ENCODE assay signal across 8 mouse cellular contexts in the genomic region with DNA sequence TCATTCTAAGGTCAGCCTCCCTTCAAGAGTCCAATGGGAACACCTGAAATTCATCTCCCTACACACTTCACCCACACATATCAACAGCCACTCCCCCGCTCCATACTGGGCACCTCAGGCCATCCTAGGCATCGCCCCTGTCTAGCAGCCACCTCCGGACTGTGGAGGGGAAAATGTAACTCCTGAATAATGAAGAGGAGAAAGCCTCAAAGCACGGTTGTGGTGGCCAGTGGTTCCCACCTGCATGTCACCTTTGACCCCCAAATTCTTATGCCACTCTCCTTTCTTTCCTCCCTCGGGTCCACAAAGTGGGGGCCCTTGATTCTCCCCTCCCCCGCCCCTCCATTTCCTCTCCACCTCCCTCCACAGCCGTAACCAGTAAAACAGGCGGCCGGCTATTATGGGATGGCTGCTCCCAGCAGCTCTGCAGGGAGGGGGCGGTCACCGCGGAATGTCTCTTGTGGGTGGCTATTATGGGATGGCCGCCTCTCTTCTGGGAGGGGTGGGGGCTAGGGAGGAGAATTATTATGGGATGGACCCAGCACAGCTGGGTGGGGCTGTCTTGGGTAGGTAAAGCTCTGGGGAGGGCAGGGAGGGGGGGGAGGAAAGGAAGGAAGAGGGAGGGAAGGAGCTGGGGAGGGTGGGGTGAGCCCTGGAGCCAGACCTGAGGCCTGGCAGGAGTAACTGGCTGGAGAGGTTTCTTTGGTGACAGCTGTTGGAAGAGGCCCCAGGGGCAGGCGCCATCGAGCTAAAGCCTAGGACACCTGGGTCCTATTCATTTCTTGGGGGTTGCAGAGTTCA. TPM values are rescaled to one million over a fixed set of nuclear protein-coding genes. Genes with fewer than 3 reads are reported as not detected.
DNase-seq lines count a peak whose midpoint lies in the region; ATAC-seq and TF ChIP-seq lines count a peak whose summit lies in the region.

No protein-coding gene starts in this region.

- ATAC-seq in embryonic facial prominence, embryonic 14.5 days (ENCODE audit: low read depth) = peak; percentile 64
- peak; percentile 79 for ATAC-seq in limb, embryonic 11.5 days (ENCODE audit: insufficient number of reproducible peaks, low FRiP score, low TSS enrichment, low read depth)
- ATAC-seq in midbrain, embryonic 11.5 days (ENCODE audit: low FRiP score) = peak; percentile 68

- H3K4me3 ChIP-seq in embryonic facial prominence, embryonic 14.5 days (ENCODE audit: low read depth, low read length) = peak overlapping the region; percentile 25
- H3K4me3 ChIP-seq in heart, adult 2 months = peak overlapping the region; percentile 40
- peak overlapping the region; percentile 12 for H3K4me3 ChIP-seq in limb, embryonic 11.5 days (ENCODE audit: low read depth, low read length)
- H3K4me3 ChIP-seq in midbrain, embryonic 11.5 days (ENCODE audit: low read depth, low read length) = peak overlapping the region; percentile 9; the same call in 1 of the 2 replicates

- intact Hi-C loops in heart, adult 2 months (cut with DNase I) = loop anchor here (2.0 kb wide), 1 partner anchor 79 kb away; no protein-coding TSS in a partner anchor

- H3K36me3 ChIP-seq in embryonic facial prominence, embryonic 14.5 days (ENCODE audit: control insufficient read depth, insufficient read depth, low read length) = no peaks in the 10 kb centered on the region
- H3K36me3 ChIP-seq in heart, adult 2 months (ENCODE audit: control insufficient read depth, insufficient read depth, low read length) = no peaks in the 10 kb centered on the region
- H3K36me3 ChIP-seq in limb, embryonic 11.5 days (ENCODE audit: control insufficient read depth, insufficient read depth, low read length) = no peaks in the 10 kb centered on the region
- H3K36me3 ChIP-seq in midbrain, embryonic 11.5 days (ENCODE audit: control insufficient read depth, insufficient read depth, low read length) = no peaks in the 10 kb centered on the region

- peak overlapping the region; percentile 63 for H3K9ac ChIP-seq in embryonic facial prominence, embryonic 14.5 days (ENCODE audit: low read depth, low read length)
- peak overlapping the region; percentile 67 for H3K9ac ChIP-seq in heart, adult 2 months (ENCODE audit: low read depth, low read length)
- H3K9ac ChIP-seq in limb, embryonic 11.5 days (ENCODE audit: low read length) = peak overlapping the region; percentile 27
- H3K9ac ChIP-seq in midbrain, embryonic 11.5 days (ENCODE audit: low read length) = peak overlapping the region; percentile 66

- 2% methylated on average over 15 of the region's 15 CpGs for WGBS in embryonic facial prominence, embryonic 14.5 days
- 7% methylated on average over 15 of the region's 15 CpGs for WGBS in heart, adult 2 months
- WGBS in limb, embryonic 11.5 days = 1% methylated on average over 15 of the region's 15 CpGs
- WGBS in midbrain, embryonic 11.5 days = 4% methylated on average over 15 of the region's 15 CpGs

- H3K79me2 ChIP-seq in heart, adult 2 months (replicated peaks; ENCODE audit: control insufficient read depth, insufficient read depth, low read length) = no peaks in the 10 kb centered on the region

- peak; percentile 46 to 81 for DNase-seq in urinary bladder, adult 18-20 months (ENCODE audit: low spot score in 2 of 2)
- no peak for DNase-seq in urinary bladder, adult 2 months (ENCODE audit: low spot score)
- DNase-seq in embryonic facial prominence, embryonic 14.5 days (ENCODE audit: low spot score) = peak; percentile 94
- DNase-seq in heart, adult 2 months = peak; percentile 75 to 87
- DNase-seq in kidney, adult 18-20 months = peak; percentile 79
- peak; percentile 85 for DNase-seq in limb, embryonic 11.5 days (ENCODE audit: low spot score)
- peak; percentile 97 for DNase-seq in midbrain, embryonic 11.5 days (ENCODE audit: low spot score, missing footprints)
- DNase-seq in spleen, postnatal 4 days (ENCODE audit: low spot score in 2 of 2) = peak; percentile 68 to 81

- 0 out of 2 replicates have a peak, but pooled peaks have one; percentile 32 for TF ChIP-seq POLR2A in heart, adult 2 months (IDR thresholded peaks at IDR 0.05; ENCODE audit: insufficient read depth, low read depth, low read length)

- no peak for TF ChIP-seq CTCF in heart, adult 2 months (IDR thresholded peaks at IDR 0.05)

- no peak for TF ChIP-seq EP300 in heart, adult 2 months (IDR thresholded peaks at IDR 0.05; ENCODE audit: insufficient read depth, low read depth, low read length)

- H3K9me3 ChIP-seq in embryonic facial prominence, embryonic 14.5 days (ENCODE audit: control insufficient read depth, low read length) = no peaks in the 10 kb centered on the region
- H3K9me3 ChIP-seq in limb, embryonic 11.5 days (ENCODE audit: control insufficient read depth, low read length) = no peaks in the 10 kb centered on the region
- H3K9me3 ChIP-seq in midbrain, embryonic 11.5 days (ENCODE audit: control insufficient read depth, low read length) = no peaks in the 10 kb centered on the region

- H3K4me1 ChIP-seq in embryonic facial prominence, embryonic 14.5 days (ENCODE audit: control insufficient read depth, insufficient read depth, low read length) = peaks cover 16% of the 10 kb centered on the region
- H3K4me1 ChIP-seq in heart, adult 2 months (ENCODE audit: control insufficient read depth, insufficient read depth, low read length) = peaks cover 7% of the 10 kb centered on the region
- peaks cover 19% of the 10 kb centered on the region for H3K4me1 ChIP-seq in limb, embryonic 11.5 days (ENCODE audit: control insufficient read depth, insufficient read depth, low read length)
- H3K4me1 ChIP-seq in midbrain, embryonic 11.5 days (ENCODE audit: control insufficient read depth, insufficient read depth, low read length) = peaks cover 17% of the 10 kb centered on the region

- peak overlapping the region; percentile 60 for H3K4me2 ChIP-seq in embryonic facial prominence, embryonic 14.5 days (ENCODE audit: low read depth, low read length)
- peak overlapping the region; percentile 44 for H3K4me2 ChIP-seq in limb, embryonic 11.5 days (ENCODE audit: low read depth, severe bottlenecking)
- peak overlapping the region; percentile 48 for H3K4me2 ChIP-seq in midbrain, embryonic 11.5 days

- H3K27ac ChIP-seq in embryonic facial prominence, embryonic 14.5 days (replicated peaks; ENCODE audit: low read depth, low read length) = peak overlapping the region; percentile 94
- H3K27ac ChIP-seq in heart, adult 2 months = peak overlapping the region; percentile 87
- peak overlapping the region; percentile 92 for H3K27ac ChIP-seq in limb, embryonic 11.5 days (replicated peaks; ENCODE audit: low read depth, low read length)
- H3K27ac ChIP-seq in midbrain, embryonic 11.5 days (ENCODE audit: low read depth, low read length) = peak overlapping the region; percentile 96

- H3K27me3 ChIP-seq in embryonic facial prominence, embryonic 14.5 days (replicated peaks; ENCODE audit: control insufficient read depth, insufficient read depth, low read length) = no peaks in the 10 kb centered on the region
- no peaks in the 10 kb centered on the region for H3K27me3 ChIP-seq in heart, adult 2 months (ENCODE audit: control insufficient read depth, insufficient read depth, low read length)
- H3K27me3 ChIP-seq in limb, embryonic 11.5 days (ENCODE audit: control insufficient read depth, insufficient read depth, low read length) = no peaks in the 10 kb centered on the region
- no peaks in the 10 kb centered on the region for H3K27me3 ChIP-seq in midbrain, embryonic 11.5 days (ENCODE audit: control insufficient read depth, insufficient read depth, low read length)

RNA-seq across cellular contexts. Expression of a gene that starts 6.1 kb away (rescaled TPM):
- 43.1 and 78.9 TPM in 2 replicates for polyA plus RNA-seq in urinary bladder, adult 2 months (2012; rRNA removed)
- polyA plus RNA-seq in embryonic facial prominence, embryonic 14.5 days (2014; fragmentation: Nextera tagmentation; extraction: Ambion mirVana) = 70.1 and 73.5 TPM in 2 replicates
- total RNA-seq in heart, adult 2 months (2021) = 100 to 1,000 TPM in 1 of 2 experiments, 10 to 100 TPM in 1; 97.1 to 113 TPM
- 28.3 and 31.6 TPM in 2 replicates for polyA plus RNA-seq in heart, adult 2 months (2012; rRNA removed)
- polyA plus RNA-seq in limb, embryonic 11.5 days (2014; fragmentation: Nextera tagmentation; extraction: Ambion mirVana) = 110 and 117 TPM in 2 replicates
- 96.9 and 99.3 TPM in 2 replicates for polyA plus RNA-seq in midbrain, embryonic 11.5 days (2014; fragmentation: Nextera tagmentation; extraction: Ambion mirVana)

RNA-seq across cellular contexts. Expression of a gene that starts 22.0 kb away (rescaled TPM):
- polyA plus RNA-seq in urinary bladder, adult 2 months (2012; rRNA removed) = 2.9 and 4.2 TPM in 2 replicates
- 1.1 and 1.4 TPM in 2 replicates for polyA plus RNA-seq in embryonic facial prominence, embryonic 14.5 days (2014; fragmentation: Nextera tagmentation; extraction: Ambion mirVana)
- total RNA-seq in heart, adult 2 months (2021) = under 1 TPM in 1 of 2 experiments, not detected in 1; 0.20 TPM
- 1.2 and 2.3 TPM in 2 replicates for polyA plus RNA-seq in heart, adult 2 months (2012; rRNA removed)
- polyA plus RNA-seq in limb, embryonic 11.5 days (2014; fragmentation: Nextera tagmentation; extraction: Ambion mirVana) = 0.32 TPM in 1 of 2 replicates, not detected in the other
- polyA plus RNA-seq in midbrain, embryonic 11.5 days (2014; fragmentation: Nextera tagmentation; extraction: Ambion mirVana) = 0.11 TPM in 1 of 2 replicates, not detected in the other

RNA-seq across cellular contexts. Expression of a gene that starts 40.2 kb away (rescaled TPM):
- 23.5 and 24.7 TPM in 2 replicates for polyA plus RNA-seq in urinary bladder, adult 2 months (2012; rRNA removed)
- polyA plus RNA-seq in embryonic facial prominence, embryonic 14.5 days (2014; fragmentation: Nextera tagmentation; extraction: Ambion mirVana) = 8.3 and 9.9 TPM in 2 replicates
- 1 to 10 TPM; 1.9 to 2.3 TPM for total RNA-seq in heart, adult 2 months (2021)
- 13.6 and 16.3 TPM in 2 replicates for polyA plus RNA-seq in heart, adult 2 months (2012; rRNA removed)
- 13.3 and 16.1 TPM in 2 replicates for polyA plus RNA-seq in limb, embryonic 11.5 days (2014; fragmentation: Nextera tagmentation; extraction: Ambion mirVana)
- polyA plus RNA-seq in midbrain, embryonic 11.5 days (2014; fragmentation: Nextera tagmentation; extraction: Ambion mirVana) = 9.2 and 10.8 TPM in 2 replicates

RNA-seq across cellular contexts. Expression of a gene that starts 42.0 kb away (rescaled TPM):
- 23.1 TPM in 2 replicates for polyA plus RNA-seq in urinary bladder, adult 2 months (2012; rRNA removed)
- polyA plus RNA-seq in embryonic facial prominence, embryonic 14.5 days (2014; fragmentation: Nextera tagmentation; extraction: Ambion mirVana) = 56.4 and 60.4 TPM in 2 replicates
- total RNA-seq in heart, adult 2 months (2021) = 10 to 100 TPM; 18.9 to 20.3 TPM
- polyA plus RNA-seq in heart, adult 2 months (2012; rRNA removed) = 8.3 and 13.6 TPM in 2 replicates
- polyA plus RNA-seq in limb, embryonic 11.5 days (2014; fragmentation: Nextera tagmentation; extraction: Ambion mirVana) = 71.4 and 76.3 TPM in 2 replicates
- polyA plus RNA-seq in midbrain, embryonic 11.5 days (2014; fragmentation: Nextera tagmentation; extraction: Ambion mirVana) = 55.1 and 58.4 TPM in 2 replicates

RNA-seq across cellular contexts. Expression of a gene that starts 50.2 kb away (rescaled TPM):
- polyA plus RNA-seq in urinary bladder, adult 2 months (2012; rRNA removed) = 88.6 and 113 TPM in 2 replicates
- 99.0 and 112 TPM in 2 replicates for polyA plus RNA-seq in embryonic facial prominence, embryonic 14.5 days (2014; fragmentation: Nextera tagmentation; extraction: Ambion mirVana)
- 10 to 100 TPM; 26.1 to 27.1 TPM for total RNA-seq in heart, adult 2 months (2021)
- polyA plus RNA-seq in heart, adult 2 months (2012; rRNA removed) = 26.3 and 36.2 TPM in 2 replicates
- 128 and 134 TPM in 2 replicates for polyA plus RNA-seq in limb, embryonic 11.5 days (2014; fragmentation: Nextera tagmentation; extraction: Ambion mirVana)
- polyA plus RNA-seq in midbrain, embryonic 11.5 days (2014; fragmentation: Nextera tagmentation; extraction: Ambion mirVana) = 139 and 146 TPM in 2 replicates
